Mouse (Mus musculus): Measurements from ENCODE around the gene Ttll8.
A peak's percentile ranks its signal among the peaks of the same experiment; 100 is the strongest.

Ttll8 gene

DNA sequence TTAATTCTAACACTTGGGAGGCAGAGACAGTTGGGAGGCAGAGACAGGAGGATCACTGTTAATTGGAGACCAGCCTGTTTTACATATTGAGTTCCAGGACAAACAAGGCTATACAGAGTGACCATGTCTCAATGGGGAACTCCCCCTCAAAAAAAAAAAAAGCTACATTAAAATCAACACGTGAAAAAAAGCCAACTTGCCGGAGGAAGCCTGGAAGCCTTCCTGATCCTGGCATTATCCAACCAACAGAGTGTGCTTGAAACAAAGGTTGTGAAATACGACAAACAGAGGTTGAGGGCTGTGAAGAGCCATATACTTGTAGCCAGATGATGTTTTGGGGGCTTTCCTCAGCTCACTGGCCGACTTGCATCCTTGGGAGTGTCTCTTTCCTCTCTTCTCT lies 71.4 kb downstream of the Ttll8 start:
- no peak for DNase-seq (ENCODE audit: low spot score in 2 of 2)

DNA sequence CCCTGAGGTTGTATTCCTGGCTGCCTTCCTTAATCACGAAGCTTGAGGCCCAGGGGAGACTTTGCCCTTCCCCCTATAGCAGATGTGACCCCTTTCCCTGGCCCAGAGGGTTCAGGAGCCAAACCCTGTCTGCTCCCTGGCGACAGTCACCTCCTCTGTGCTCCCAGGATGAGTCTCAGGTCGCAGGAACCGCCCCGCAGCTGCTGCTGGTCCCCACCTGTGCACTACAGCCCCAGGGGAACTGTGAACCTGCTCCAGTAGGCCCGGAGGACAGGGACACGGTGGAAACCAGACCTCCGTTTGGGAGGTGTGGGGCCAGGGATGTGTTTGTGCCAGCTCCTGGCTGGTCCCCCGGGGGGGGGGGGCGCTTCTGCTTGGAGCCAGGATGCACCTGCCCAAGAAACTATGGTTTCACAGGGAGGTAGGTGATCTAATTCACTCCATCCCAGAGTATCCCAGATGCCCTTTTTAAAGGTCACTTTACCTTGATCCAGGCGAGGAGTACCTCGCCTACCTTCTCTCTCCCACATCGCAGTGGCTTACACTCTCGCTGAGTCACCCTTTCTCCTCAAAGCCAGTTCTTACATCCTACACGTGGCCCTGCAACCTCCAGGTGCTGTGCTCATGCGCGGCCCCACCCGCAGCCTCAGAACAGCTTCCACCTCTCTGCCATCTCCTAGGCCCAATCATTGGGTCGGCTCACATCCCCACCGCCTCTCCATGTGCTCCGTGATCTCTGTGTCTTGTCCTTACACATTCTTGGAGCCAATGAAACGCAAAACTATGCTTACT lies 72.8 kb downstream of the Ttll8 start:
- DNase-seq (ENCODE audit: low spot score in 2 of 2), result no peak

DNA sequence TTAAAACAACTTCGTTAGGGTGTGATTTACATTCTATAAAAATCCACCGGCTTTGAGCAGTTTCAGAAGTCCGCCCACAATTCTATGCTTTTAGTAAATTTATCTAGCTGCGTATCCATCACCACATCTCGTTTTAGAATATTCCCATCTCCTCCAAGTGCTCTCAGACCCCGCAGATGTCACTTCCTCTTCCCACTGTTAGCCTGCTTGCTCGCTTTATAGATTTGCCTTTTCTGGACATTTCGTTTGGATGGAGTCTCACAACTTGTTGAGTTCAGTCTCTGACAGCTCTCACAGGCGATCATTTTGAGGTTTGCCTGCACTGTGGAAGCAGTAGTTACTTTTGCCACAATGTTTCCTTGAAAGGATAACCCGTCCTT lies 77.2 kb downstream of the Ttll8 start:
- DNase-seq (ENCODE audit: low spot score in 2 of 2), result peak in 1 of 2 experiments; percentile 50

DNA sequence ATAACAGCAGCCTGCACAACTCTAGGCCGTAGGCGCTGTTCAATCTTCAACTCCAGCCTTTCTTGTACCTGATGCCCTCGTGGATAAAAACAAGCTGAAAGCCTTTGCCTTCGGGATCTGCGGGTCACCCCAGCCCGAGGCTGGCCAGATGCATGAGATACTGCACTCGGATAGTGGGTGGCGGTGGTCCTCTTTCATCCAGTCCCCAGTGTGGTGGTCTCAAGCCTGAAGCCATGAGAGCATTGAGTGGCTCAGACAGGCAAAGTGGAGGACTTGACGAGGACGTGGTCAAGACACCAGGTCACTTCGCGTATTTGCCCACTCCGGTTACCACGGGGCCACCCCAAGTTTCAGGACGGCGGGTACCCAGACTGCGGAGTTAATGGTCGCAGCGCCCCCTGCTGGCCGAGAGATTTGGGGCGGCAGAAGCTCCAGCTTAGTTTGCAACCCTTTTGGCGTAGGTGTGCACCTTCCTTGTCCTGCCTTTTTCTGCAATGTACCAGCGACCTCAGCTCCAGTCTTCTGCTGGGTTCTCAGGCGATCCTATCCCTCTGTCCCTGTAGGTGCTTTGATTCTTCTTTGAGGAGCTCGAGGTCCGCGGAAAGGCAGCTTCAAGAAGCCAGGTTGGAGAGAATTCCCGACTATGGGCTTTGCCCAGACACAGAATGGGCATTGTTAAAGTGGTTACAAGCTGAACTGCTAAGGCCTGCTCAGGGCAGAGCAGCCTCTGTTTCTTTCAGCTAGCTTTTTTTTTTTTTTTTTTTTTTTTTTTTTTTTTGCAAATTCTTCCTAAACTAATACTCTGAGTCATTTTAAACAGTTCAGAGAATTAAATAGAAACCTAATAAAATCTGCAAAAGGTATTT lies 77.8 kb downstream of the Ttll8 start:
- DNase-seq (ENCODE audit: low spot score in 2 of 2), result peak; percentile 45 to 46

DNA sequence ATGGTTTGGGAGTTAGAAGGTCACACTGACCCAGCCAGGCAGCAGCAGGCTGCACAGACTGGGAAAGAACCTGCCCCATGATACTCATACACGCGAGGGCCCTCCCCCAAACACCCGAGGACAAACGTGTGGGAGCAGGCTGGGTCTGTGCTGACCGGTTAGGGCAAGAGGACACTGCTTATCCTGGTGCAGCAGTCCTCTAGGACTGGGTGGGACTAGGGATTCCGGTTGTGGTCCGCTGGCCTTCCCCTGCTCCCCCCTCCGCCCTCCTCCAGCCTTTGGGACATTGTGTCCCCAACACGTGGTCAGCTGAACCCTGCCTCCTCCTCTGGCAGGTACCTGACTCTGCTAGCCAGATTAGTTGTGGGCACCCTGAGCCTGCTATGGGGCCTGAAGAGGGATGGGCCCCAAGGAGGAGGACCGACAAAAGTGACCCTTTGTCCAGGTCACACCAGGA lies 78.6 kb downstream of the Ttll8 start:
- DNase-seq (ENCODE audit: low spot score in 2 of 2), result no peak

DNA sequence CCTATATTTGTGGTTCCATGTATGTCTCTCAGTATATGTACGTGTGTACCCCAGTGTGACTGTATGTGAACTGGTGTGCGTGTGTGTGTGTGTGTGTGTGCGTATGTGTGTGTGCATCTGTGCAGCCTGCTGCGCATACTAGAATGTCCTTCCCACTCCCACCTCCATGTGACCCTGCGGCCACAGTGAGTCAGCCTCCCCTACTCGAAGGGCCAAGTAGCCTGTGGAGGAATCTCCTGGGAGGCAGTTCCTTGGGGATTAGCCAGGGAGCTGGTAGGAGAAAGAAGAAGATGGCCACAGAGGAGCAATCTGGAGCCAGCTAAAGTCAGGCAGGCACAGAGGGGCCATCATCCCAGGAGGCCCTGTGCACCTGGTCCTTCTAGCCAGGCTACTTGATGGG lies 79.7 kb downstream of the Ttll8 start:
- no peak for DNase-seq (ENCODE audit: low spot score in 2 of 2)

DNA sequence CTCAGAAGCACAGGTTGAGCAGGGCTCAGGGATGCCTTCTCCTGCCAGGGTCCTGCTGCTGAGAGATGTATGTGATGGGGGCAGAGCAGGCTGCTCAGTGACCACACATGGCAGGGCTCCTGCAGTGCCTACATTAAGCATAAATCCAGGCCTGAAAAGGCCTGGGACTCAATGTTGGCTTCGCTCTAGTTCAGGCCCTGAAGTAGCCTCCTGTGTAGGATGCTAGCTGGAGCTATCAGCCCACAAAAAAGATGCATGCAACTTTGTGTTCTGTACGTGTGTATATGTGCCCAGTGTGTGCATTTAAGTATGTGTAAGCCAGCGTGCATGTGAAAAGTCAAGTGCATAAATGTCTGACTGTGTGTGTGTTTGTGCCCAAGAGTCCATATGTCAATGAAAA lies 80.2 kb downstream of the Ttll8 start:
- no peak for DNase-seq (ENCODE audit: low spot score in 2 of 2)

DNA sequence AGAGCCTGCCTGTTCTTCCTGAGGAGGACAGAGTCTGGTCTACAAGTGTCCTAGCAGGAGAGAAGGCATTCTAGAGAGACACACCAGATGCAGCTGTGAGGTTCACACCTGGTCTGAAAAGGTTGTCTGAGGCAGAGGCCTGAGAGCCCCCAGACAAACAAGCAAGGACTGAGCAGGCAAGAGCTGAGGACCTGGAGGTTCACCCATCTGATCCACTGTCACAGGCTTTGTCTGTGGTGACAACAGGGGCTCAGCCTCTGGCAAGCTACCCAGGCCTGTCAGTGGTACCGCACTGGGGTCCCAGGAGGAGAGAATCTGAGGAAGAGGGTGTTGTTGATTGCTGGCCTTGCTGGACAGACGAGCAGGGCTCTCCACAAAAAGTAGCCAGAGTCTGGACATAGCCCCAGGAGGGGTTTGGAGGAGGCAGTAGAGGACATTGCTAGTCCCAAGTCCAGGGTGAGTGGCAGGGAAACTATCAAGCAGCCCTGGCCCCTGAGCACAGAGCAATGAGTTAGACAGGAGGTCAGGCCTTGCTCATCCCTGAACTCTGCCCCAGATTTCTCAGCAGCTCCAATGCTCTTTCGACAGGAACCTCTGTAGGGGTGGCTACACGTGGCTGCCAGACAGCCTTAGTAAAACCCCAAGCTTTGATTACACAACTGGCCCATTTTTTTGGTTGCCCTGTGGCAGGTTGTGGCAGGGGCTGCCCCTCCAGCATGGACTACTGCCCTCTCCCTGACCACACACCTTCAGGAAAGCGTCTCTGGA lies 83.6 kb downstream of the Ttll8 start:
- no peak for DNase-seq (ENCODE audit: low spot score in 2 of 2)

DNA sequence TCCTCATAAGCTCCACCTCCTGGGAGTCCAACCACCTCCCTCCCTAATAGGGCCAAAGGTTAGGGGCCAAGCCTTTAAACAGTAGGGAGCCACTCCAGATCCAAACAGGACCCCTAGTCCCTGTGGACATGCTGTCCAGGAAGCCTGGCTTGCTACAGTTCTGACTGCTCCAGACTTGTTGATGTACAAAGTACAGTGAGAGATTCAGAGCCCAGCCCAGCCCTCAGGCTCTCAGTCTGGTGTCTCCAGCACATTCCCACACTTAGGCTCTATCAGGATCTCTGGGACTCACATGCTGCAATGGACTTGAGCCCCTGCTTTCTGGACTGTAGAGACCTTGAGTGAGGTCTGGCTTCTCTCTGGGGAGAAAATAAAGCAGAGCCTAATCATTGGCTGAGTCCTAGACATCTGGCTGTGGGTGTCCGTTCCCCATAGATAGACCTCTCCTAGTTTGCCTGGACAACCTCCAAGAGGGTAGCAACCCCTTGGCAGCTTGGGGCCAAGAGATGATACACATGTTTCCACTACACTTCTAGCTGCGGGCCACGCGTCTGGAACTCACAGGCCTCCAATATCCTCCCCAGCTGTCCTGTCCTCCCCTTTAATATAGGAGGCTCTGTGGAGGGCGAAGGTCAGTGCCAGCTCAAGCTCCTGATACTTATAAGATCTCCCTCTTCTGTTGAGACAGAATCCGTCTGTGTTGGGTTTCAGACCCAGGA lies 86.0 kb downstream of the Ttll8 start:
- no peak for DNase-seq (ENCODE audit: low spot score in 2 of 2)

DNA sequence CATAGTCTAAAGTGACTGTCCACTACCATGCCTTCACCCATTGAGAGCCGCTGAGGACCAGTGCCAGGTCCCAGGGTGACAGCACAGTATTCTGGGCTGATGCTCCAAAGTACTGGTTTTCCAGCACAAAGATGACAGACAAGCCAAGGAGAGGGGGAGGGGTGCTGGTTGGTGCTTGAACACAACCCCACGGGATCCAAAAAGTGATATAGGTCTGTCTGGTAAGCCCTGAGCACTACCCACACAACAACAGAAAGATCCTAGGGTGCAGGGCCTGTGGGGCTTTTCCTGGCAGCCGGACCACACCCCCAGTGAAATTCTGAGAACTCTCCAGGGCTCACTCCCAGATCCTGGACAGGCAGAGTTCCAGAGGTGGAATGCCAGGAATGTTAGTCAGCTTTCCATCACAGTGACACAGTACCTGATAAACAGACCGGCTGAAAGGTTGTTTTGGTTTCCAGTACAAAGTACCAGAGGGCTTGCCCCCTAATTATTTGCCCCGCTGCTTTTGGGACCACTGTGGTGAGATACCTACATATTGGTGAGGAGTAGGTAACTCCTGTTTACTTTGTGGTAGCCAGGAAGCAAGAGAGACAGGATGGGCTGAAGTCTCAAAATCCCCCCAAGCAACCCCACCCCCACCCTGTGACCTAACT lies 86.7 kb downstream of the Ttll8 start:
- no peak for DNase-seq (ENCODE audit: low spot score in 2 of 2)

DNA sequence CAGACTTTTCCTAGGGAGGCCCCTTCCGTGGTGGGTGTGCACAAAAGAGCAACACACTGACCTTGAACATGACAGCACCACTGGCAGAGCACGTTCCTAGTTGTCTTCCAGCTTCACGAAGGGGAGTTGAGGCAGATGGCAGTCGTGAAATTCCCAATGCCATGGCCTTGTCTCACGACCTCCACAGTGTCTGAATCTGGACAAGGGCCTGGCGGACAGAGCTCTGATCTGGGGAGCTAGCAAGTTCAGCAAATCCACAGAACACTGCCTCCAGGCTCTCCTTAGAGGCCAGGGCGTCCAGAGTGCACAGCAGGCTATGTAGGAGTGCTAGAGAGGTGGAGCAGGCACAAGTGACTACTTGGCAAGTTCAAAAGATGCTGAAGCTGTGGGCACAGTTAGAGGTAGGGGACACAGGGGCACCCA lies 87.3 kb downstream of the Ttll8 start:
- no peak for DNase-seq (ENCODE audit: low spot score in 2 of 2)

DNA sequence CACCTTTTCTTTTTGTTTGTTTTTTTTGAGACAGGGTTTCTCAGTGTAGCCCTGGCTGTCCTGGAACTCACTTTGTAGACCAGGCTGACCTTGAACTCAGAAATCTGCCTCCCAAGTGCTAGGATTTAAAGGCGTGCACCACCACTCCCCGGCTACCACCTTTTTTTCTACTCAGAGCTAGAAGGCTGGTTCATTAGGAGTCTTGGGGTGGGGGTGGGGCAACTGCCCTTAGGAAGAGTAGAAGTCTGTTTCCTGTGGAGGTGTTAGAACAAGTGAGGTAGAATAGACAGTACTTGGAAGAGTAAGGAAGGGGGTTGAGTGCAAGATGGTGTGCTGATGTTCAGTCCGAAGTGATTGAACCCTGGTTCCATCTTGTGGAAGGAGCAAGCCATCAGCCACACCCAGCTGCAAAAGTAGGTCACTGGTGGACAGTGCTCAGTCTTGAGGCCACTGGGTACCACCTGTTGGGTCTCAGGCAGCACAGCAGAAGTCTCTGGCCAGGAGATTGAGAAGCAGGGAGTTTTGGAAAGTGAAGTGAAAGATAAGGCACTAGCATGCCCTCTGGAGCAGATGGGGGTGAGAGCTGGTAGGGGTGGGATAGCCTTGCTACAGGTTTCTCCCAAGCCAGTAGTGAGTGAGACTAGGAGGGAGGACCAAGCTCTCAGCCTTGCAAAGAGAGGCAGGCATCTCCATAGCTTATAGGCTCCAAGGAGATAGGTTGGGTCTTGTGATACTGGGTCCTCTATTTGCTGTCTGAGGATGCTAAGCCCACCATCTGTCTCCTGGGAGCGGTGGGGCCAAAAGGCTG lies 88.1 kb downstream of the Ttll8 start:
- DNase-seq (ENCODE audit: low spot score in 2 of 2), result no peak

DNA sequence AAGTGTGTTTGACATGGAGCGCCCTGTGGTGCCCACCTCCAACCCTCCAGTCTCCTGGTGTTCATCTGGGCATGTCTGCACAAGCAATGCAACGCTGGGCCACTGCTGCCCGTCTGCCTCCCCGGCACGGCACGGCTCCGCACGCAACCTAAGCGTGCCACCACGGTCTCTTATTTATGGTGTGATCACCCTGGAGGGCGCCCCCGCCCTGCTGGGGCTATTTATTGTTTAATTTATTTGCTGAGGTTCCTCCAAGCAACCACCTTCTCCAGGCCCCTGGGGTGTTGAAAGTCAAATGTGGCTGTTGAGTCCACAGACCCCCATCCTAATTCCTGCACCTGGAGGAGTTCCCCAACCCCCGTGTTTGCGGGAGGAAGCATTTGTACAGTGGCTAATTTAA lies 89.2 kb downstream of the Ttll8 start:
- DNase-seq (ENCODE audit: low spot score in 2 of 2), result no peak

DNA sequence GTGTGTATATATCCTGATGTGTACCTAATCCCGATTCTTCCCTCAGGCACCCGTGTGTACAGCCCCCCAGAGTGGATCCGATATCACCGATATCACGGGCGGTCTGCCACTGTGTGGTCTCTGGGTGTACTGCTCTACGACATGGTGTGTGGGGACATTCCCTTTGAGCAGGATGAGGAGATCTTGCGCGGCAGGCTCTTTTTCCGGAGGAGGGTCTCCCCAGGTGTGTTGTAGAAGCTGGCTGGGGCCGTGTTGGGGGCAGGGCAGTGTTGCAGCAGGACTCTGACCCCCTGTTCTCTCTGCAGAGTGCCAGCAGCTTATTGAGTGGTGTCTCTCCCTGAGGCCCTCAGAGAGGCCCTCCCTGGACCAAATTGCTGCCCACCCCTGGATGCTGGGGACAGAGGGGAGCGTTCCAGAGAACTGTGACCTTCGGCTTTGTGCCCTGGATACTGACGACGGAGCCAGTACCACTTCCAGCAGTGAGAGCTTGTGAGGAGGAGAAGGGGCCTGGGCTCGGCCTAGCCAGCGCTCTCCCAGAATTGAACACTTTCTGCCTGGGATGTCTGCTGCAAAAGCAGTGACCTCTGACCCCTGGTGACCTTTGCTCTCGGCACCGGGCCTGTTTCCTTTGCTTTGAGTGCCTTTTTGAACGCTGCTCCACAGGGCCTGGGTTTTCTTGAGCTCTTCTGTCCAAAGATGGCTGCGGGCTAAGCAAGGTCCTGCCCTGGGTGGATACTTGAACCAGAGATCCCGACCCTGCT lies 89.8 kb downstream of the Ttll8 start:
- DNase-seq (ENCODE audit: low spot score in 2 of 2), result no peak

DNA sequence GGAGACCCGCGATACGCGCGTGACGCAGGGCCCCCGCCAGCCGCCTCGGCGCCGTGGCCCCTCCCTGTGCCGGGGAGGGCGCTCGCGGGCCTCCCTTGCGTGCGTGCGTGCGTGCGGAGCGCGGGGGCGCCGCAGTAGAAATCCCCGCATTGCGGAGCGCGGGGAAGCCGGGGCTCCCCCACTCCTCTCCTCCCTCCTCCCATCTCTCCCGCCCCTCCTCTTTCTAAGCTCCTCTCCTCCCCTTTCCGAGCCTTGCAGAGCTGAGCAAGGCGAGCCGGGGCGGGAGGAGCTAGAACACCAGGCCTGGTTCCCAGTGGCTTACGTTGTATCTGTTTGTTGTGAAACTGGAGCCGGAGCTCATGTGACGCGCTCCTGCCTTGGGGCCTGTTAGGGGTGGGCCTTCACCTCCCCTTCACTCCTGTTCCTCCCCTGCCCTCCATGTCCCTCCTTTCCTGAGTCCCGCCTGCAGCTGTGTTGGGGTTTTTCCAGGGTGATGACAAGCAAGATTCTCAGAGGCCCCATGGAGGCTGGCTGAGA lies 90.5 kb downstream of the Ttll8 start:
- peak; percentile 86 to 91 for DNase-seq (ENCODE audit: low spot score in 2 of 2)

DNA sequence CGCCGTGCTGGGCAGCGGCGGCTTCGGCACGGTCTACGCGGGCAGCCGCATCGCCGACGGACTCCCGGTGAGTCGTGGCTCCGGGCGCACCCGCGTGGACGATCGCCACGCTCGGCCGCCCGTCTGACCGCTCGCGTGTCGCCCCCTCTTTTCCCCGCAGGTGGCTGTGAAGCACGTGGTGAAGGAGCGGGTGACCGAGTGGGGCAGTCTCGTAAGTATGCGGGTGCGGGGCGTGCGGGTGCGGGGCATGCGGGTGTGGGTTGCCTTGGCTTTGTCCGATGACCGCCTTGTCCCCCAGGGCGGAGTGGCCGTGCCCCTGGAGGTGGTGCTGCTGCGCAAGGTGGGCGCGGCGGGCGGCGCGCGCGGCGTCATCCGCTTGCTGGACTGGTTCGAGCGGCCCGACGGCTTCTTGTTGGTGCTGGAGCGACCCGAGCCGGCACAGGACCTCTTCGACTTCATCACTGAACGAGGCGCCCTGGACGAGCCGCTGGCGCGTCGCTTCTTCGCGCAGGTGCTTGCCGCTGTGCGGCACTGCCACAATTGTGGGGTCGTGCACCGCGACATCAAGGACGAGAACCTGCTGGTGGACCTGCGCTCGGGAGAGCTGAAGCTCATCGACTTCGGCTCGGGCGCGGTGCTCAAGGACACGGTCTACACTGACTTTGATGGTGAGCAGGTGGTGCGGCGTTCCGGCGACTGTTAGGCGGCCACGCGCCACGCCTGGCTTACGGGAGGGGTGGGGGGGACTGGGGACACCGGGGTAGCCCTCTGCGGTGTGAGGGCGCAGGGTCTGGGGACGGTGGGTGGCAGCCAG lies 91.1 kb downstream of the Ttll8 start:
- peak in 1 of 2 experiments; percentile 54 for DNase-seq (ENCODE audit: low spot score in 2 of 2)

DNA sequence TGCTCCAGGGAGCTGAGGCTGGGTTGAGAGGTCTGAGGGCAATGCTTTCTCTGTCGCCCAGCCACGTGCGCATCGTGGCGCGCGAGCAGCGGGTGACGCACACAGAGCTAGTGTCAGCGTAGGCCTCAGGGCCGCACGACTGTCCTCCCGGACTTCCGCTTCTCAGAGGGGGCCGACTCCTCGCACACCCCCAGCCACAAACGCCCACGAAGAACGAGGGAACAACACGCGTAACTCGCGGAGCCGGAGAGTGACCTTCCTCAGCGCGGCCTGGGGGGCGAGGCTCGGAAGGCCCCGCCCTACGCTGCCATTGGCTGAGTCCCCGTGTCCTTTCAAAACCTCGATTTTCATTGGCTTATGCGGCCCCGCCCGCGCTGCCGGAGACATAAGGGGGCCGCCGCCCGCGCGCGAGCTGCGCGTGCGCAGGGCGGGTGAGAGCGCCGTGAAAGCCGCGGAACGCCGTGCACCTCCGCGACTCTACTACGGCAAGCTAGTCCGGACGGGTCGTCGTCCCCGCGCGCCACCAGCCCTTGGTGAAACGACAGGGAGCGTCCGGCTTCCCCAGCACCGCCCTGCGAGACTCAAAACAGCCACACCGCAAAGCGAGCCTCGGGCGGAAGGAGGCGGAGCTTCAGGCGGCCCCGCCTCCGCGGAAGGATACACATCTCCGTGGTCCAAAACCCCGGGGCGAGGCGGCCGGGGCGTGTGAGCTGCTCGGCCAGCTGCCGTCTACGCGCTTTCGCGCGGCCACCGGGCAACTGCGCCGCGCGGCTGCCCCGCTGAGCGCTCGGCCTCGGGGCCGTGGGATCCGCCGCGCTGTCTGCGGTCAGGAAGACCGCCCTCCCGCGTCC lies 92.2 kb downstream of the Ttll8 start, which contains the start of gene Pim3:
Gene Pim3, plus strand, starts transcription at position 415 of the 851 bp plus-strand sequence.
- peak; percentile 97 for DNase-seq (ENCODE audit: low spot score in 2 of 2)

All from right cerebral cortex, postnatal 36 days (tissue).